Mouse (Mus musculus) hindbrain, embryonic 13.5 days (tissue): ENCODE measurements around the gene Gm614. TPM values are rescaled to one million over a fixed set of nuclear protein-coding genes. Genes with fewer than 3 reads are reported as not detected.

ENCODE experiments used
- ATAC-seq: fragments of 200-750 bp; cut with Nextera tagmentation; 2 replicates; pipeline ENCODE4 v1.8.0; 2017; ENCODE audit warnings: moderate TSS enrichment; ENCODE audit not compliant: low FRiP score
- H3K27ac ChIP-seq: fragments of 300-500 bp; sonication (generic); 2 replicates; pipeline ENCODE4 v1.5.1; 2015; ENCODE audit warnings: inconsistent platforms, mild to moderate bottlenecking, moderate library complexity
- H3K27me3 ChIP-seq: fragments of 300-500 bp; sonication (generic); 2 replicates; pipeline ENCODE4 v1.6.1; 2015; ENCODE audit warnings: mild to moderate bottlenecking, inconsistent platforms
- H3K36me3 ChIP-seq: fragments of 300-500 bp; sonication (generic); 2 replicates; pipeline ENCODE4 v1.6.1; 2015; ENCODE audit warnings: mild to moderate bottlenecking, inconsistent platforms
- H3K4me1 ChIP-seq: fragments of 300-500 bp; sonication (generic); replicated peaks from 2 replicates; pipeline ENCODE4 v1.6.1; 2015; ENCODE audit warnings: inconsistent platforms
- H3K4me2 ChIP-seq: fragments of 300-500 bp; sonication (generic); 2 replicates; pipeline ENCODE4 v1.6.1; 2015; ENCODE audit warnings: inconsistent platforms, mild to moderate bottlenecking, moderate library complexity
- H3K4me3 ChIP-seq: fragments of 300-500 bp; sonication (generic); 2 replicates; pipeline ENCODE4 v1.5.1; 2015; ENCODE audit warnings: mild to moderate bottlenecking, inconsistent platforms
- H3K9ac ChIP-seq: fragments of 300-500 bp; sonication (generic); 2 replicates; pipeline ENCODE4 v1.6.1; 2015; ENCODE audit warnings: mild to moderate bottlenecking, inconsistent platforms
- H3K9me3 ChIP-seq: fragments of 300-500 bp; sonication (generic); 2 replicates; pipeline ENCODE4 v1.6.1; 2016; ENCODE audit warnings: inconsistent platforms
- WGBS: fragments of 180-500 bp; shearing (Covaris S2); methylation state at CpG from one replicate; pipeline ENCODE4 v1.1.7; 2015; 5-methylcytosine and 5-hydroxymethylcytosine counted together
- polyA plus RNA-seq: library from polyadenylated mRNA; unstranded; fragments of >200 nt; fragmentation: Nextera tagmentation; extraction: Ambion mirVana; gene quantifications from 2 replicates; pipeline ENCODE4 v1.2.1, GENCODE M21; 2015

Gene Gm614
- 0.27 TPM in 1 of 2 replicates, not detected in the other for polyA plus RNA-seq

DNA sequence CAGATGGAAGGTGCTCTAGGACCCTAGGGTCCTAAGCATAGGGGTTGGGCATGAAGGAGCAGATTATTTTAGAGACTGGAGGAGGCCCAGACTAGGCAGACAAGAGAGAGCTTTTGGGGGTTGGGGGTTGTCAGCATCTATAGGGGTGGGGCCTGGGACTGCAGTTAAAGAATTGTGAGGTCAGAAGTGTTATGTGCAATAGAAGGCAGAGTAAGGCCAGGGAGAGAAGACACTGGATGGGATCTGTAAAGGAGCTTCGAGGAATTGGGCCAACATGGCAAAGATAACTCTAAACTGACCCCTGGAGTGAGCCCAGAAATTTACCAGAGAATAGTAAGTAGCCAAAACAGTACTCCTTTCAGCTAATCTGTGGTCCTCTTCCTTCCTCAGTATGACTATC lies at the start of gene Gm614:
Gene Gm614 (minus strand): TSS at position 101 of the 400 bp plus-strand sequence.
- H3K27me3 ChIP-seq: peaks cover 8% of the 10 kb centered on the region; the same call in 1 of the 2 replicates
- WGBS: 100% methylated on average over 1 of the region's 1 CpGs
- H3K4me3 ChIP-seq: no peak within 1 kb of the TSS
- no peak for ATAC-seq
- no peaks in the 10 kb centered on the region for H3K36me3 ChIP-seq
- H3K9me3 ChIP-seq: no peaks in the 10 kb centered on the region
- H3K27ac ChIP-seq: no peak within 1 kb of the TSS
- peaks cover 12% of the 10 kb centered on the region for H3K4me1 ChIP-seq
- no peak within 1 kb of the TSS for H3K9ac ChIP-seq
- H3K4me2 ChIP-seq: no peak within 1 kb of the TSS

DNA sequence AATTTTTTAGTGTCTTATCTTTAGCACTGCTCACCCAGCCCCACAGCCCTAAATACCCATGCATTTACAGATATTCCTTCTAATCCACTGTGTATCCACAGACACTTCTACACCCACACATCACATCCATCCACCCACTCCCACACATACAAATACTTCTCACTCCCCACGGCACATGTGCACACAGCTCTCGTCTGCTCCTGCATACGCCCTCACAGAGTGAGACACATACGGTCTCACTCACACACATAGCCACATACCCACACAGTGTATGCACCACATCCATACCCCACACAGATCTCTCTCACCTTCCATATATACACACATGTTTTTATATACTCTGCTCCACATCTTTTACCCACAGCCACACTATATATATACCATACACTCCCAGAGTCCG lies 45.5 kb upstream of the Gm614 start:
- Histone ChIP-seq H3K27ac (no peak overlapping the region), H3K36me3 (peaks cover 43% of the 10 kb centered on the region), H3K4me2 (no peak overlapping the region), H3K27me3 (no peaks in the 10 kb centered on the region), H3K4me1 (peaks cover 12% of the 10 kb centered on the region), H3K9me3 (no peaks in the 10 kb centered on the region), H3K9ac (no peak overlapping the region), H3K4me3 (no peak overlapping the region)
- ATAC-seq: no peak
- WGBS: 90% methylated on average over 5 of the region's 5 CpGs

DNA sequence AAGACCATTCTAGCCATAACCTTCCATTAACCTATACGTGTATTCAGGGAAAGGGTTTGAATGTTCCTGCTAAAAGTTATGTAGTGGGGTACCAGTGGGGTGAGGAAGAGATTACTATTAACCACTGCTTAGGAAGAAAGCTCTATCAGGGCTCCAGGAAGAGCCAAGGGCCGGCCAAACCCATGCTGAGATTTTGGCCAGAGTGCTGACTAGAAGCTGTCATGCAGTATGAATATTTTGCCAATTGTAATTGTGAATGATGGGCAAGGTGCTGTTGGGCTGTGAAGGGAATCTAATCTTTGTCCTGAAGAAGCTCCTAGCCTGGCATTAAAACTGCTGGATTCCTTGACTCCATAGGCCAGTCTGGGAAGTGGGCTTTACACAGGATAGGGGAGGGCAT lies 40.9 kb upstream of the Gm614 start:
- H3K9ac ChIP-seq: no peak overlapping the region
- WGBS: 37% methylated on average over 2 of the region's 2 CpGs
- no peak for ATAC-seq
- peaks cover 2% of the 10 kb centered on the region; the same call in 1 of the 2 replicates for H3K27me3 ChIP-seq
- peaks cover 20% of the 10 kb centered on the region for H3K36me3 ChIP-seq
- H3K27ac ChIP-seq: no peak overlapping the region
- H3K4me3 ChIP-seq: no peak overlapping the region
- H3K4me1 ChIP-seq: peaks cover 39% of the 10 kb centered on the region
- H3K4me2 ChIP-seq: no peak overlapping the region
- H3K9me3 ChIP-seq: no peaks in the 10 kb centered on the region

DNA sequence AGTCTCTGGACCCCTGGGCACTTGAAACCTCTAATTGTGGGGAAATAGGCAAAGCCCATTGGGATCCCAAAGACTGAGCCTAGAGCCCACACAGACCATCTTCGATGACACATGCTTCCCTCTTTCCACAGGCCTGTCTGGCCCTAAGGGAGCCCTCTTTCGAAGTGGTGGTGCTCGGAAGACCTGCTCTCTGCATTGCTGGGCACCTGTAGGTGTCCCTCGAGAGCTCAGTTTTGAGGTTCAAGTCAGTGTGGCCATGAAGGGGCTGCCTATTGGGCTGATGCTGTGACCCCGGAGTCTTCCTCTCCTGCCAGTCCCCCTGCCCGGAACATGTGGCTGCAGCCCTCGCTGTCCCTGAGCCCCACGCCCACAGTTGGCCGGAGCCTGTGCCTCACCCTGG lies 37.9 kb upstream of the Gm614 start:
- Histone ChIP-seq H3K27ac (peak overlapping the region; percentile 89; the same call in 1 of the 2 replicates), H3K27me3 (peaks cover 4% of the 10 kb centered on the region; the same call in 1 of the 2 replicates), H3K9me3 (no peaks in the 10 kb centered on the region), H3K4me3 (peak overlapping the region; percentile 56), H3K4me2 (peak overlapping the region; percentile 64), H3K36me3 (peaks cover 13% of the 10 kb centered on the region), H3K9ac (peak overlapping the region; percentile 82), H3K4me1 (peaks cover 39% of the 10 kb centered on the region)
- no peak for ATAC-seq
- WGBS: 59% methylated on average over 9 of the region's 9 CpGs

DNA sequence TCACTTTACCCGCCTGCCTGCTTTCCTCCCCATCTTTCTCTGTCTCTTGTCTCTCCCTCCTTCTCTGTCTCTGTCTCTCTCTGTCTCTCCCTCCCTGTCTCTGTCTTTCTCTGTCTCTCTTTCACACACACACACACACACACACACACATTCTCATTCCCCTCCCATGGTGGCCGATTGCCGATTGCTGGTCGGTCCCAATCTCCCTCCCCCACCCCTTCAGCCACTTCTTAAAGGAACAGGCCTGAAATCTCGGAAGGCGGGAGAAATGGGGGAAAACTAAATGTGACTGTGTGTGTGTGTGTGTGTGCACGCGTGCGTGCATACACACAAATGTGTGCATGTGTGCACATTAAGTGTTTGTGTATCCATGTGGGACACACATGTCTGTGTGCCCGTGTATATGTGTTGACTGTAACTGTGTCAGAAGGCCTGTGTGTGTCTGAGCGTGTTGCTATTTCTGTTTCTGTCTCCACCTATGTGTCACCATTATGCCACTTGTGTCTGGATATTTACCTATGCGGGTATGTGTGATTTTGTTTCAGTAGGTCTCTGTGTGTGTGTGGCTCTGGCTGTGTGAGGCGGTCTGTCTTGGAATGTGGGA lies 36.7 kb upstream of the Gm614 start:
- H3K27me3 ChIP-seq: peaks cover 6% of the 10 kb centered on the region; the same call in 1 of the 2 replicates
- H3K9me3 ChIP-seq: no peaks in the 10 kb centered on the region
- peaks cover 19% of the 10 kb centered on the region for H3K36me3 ChIP-seq
- H3K27ac ChIP-seq: peak overlapping the region; percentile 89
- peak overlapping the region; percentile 82 for H3K9ac ChIP-seq
- peak overlapping the region; percentile 56 for H3K4me3 ChIP-seq
- H3K4me2 ChIP-seq: peak overlapping the region; percentile 64
- WGBS: 21% methylated on average over 13 of the region's 13 CpGs
- peaks cover 39% of the 10 kb centered on the region for H3K4me1 ChIP-seq
- ATAC-seq: peak; percentile 57

DNA sequence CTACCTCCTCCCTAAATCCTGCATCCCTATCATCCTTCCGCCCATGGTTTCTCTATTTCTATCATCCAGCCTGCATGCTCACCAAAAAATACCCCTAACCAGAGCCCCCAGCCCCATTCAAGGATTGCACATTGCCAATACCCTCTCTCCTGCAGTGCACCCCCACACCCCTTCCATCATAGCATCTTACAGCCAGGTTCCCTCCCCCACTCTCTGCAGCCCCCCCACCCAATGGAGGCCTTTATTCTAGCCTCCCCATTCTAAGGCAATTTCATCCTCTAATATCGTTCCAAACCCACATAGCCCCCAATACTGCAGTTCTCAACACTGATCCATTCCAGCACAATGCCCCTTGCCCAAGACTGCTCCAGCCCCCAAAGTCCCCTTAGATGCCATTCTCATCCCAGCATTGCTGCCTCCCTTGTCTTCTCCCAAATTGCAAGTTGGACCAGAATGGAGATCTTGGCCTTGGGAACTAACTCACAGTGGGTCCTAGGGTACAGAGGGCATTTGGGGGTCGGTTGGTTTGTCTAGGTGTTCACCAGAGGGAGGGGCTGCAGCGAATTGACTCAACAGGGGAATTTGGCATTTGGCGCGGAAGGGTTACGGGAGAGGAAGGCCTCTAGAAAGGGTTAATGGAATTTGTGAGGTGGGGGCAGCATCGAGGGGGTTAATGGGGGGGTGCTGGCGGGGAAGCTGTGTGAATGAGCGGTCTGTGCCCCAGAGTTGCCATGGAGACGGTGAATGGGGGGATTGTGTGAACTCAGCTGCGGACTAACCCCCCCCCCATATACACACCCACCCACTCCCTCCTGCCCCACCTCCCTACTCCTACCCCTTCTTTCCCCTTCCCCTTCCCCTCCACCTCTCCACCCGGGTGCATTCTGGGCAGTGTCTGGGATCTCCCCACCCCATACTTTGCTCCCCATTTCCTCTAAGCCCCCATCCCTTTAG lies 36.0 kb upstream of the Gm614 start:
- Histone ChIP-seq H3K4me2 (peak overlapping the region; percentile 64), H3K4me3 (peak overlapping the region; percentile 56), H3K9me3 (no peaks in the 10 kb centered on the region), H3K27ac (peak overlapping the region; percentile 89), H3K4me1 (peaks cover 37% of the 10 kb centered on the region), H3K36me3 (peaks cover 19% of the 10 kb centered on the region), H3K9ac (peak overlapping the region; percentile 82), H3K27me3 (peaks cover 6% of the 10 kb centered on the region; the same call in 1 of the 2 replicates)
- peak; percentile 61 for ATAC-seq
- WGBS: 12% methylated on average over 9 of the region's 13 CpGs

DNA sequence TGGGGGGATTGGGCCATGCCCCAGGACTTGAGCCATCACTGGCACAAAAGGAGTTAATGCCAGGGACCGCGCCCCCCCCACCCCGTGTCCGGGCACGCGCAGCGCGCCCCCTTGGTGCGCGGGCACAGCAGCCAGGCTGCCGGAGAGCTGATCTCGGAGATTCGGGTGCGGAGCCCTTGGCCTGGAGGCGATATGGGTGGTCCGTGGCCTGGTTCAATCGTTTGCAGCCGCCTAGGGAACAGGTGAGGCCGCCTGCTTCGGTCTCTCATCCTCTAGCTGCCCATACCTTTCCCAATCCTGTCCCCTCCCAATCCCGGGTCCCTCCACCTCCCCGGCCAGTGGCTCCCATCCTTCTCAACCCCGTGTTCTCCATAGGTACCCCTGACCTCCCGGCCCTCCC lies 35.3 kb upstream of the Gm614 start, which contains the start of gene Nlgn3:
Gene Nlgn3 (plus strand): TSS at position 114 of the 400 bp plus-strand sequence.
- H3K9me3 ChIP-seq: no peaks in the 10 kb centered on the region
- H3K9ac ChIP-seq: peak within 1 kb of the TSS; percentile 82
- peak; percentile 38 for ATAC-seq
- H3K4me3 ChIP-seq: peak within 1 kb of the TSS; percentile 56
- peak within 1 kb of the TSS; percentile 64 for H3K4me2 ChIP-seq
- 25% methylated on average over 8 of the region's 24 CpGs for WGBS
- peaks cover 6% of the 10 kb centered on the region; the same call in 1 of the 2 replicates for H3K27me3 ChIP-seq
- peaks cover 20% of the 10 kb centered on the region for H3K36me3 ChIP-seq
- H3K4me1 ChIP-seq: peaks cover 31% of the 10 kb centered on the region
- peak within 1 kb of the TSS; percentile 89 for H3K27ac ChIP-seq

DNA sequence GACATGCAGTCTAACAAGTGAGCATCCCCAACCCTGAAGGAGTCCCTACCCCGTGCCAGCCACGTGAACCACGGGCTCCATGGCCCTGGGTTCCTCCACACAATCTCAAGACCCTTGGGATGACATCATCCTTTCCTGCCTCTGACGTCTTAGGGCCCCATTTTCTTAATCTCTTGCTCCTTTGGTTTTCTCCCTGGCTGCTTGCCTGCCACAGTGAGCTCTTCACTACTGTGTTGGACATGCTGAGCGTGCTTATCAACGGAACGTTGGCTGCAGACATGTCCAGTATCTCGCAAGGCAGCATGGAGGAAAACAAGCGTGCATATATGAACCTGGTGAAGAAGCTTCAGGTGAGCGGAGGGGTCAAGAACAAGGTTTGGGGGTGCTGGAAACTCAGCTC lies 26.3 kb upstream of the Gm614 start:
- Histone ChIP-seq H3K9me3 (no peaks in the 10 kb centered on the region), H3K36me3 (peaks cover 71% of the 10 kb centered on the region), H3K27ac (no peak overlapping the region), H3K27me3 (no peaks in the 10 kb centered on the region), H3K4me1 (no peaks in the 10 kb centered on the region), H3K9ac (no peak overlapping the region), H3K4me2 (no peak overlapping the region), H3K4me3 (no peak overlapping the region)
- WGBS: 93% methylated on average over 10 of the region's 10 CpGs
- no peak for ATAC-seq

DNA sequence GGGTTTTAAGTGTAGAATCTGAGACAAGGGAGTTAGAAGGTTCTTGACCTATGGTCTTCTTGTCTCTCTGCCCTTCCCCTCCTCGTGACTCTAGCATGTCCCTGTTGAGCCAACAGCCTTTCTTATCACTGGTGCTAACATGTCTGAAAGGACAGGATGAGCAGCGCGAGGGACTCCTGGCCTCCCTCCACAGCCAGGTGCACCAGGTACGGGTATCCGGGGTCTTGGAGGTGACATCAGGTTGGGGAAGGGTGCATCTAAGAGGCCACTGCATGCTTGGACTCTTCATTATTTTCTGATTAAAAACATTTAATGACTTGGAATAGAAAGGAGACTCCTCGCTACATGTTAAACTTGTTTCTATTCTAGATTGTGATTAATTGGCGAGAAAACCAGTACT lies 25.2 kb upstream of the Gm614 start:
- H3K9ac ChIP-seq: no peak overlapping the region
- ATAC-seq: no peak
- no peak overlapping the region for H3K27ac ChIP-seq
- H3K4me3 ChIP-seq: no peak overlapping the region
- H3K4me2 ChIP-seq: no peak overlapping the region
- no peaks in the 10 kb centered on the region for H3K27me3 ChIP-seq
- no peaks in the 10 kb centered on the region for H3K9me3 ChIP-seq
- H3K36me3 ChIP-seq: peaks cover 78% of the 10 kb centered on the region
- WGBS: 91% methylated on average over 7 of the region's 7 CpGs
- H3K4me1 ChIP-seq: no peaks in the 10 kb centered on the region

DNA sequence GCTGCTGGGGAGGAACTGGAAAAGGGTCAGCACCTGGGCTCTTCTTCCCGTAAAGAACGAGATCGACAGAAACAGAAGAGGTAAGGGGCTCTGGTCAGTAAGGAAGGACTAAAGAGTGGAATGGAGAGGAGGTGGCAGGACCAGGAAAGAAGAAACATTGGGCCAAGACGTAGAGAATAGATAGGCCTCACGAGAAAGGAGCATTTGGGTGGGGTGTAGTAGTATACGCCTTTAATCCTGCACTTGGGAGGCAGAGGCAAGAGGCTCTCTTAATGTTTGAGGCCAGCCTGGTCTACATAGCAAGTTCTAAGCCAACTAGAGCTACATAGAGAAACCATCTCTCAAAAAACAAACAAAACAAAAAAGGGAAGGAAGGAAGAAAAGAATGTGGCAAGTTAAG lies 24.6 kb upstream of the Gm614 start:
- peaks cover 78% of the 10 kb centered on the region for H3K36me3 ChIP-seq
- H3K4me3 ChIP-seq: no peak overlapping the region

DNA sequence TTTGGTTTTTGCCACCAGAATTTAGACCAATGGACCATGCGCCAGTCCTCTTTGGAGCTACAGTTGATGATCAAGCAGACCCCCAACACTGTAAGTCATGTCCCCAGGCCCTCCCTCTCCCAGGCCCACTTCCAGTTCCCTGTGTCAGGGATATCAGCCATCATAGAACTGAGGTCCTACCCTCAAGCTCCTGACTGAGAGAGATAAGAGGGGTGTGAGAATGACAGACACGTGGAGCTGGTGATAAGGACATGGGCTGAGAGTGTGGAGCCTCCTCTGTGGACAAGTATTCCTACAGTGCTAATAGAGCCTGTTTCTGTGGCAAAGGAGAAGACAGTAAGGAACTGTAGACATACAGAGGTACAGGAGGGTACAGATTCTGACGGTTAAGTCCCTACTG lies 23.8 kb upstream of the Gm614 start:
- Histone ChIP-seq H3K9ac (no peak overlapping the region), H3K27ac (no peak overlapping the region), H3K4me2 (no peak overlapping the region), H3K4me1 (no peaks in the 10 kb centered on the region), H3K36me3 (peaks cover 78% of the 10 kb centered on the region), H3K4me3 (no peak overlapping the region), H3K27me3 (no peaks in the 10 kb centered on the region), H3K9me3 (no peaks in the 10 kb centered on the region)
- WGBS: 92% methylated on average over 3 of the region's 3 CpGs
- no peak for ATAC-seq

More for the DNA sequence above, 24.6 kb upstream of the Gm614 start:
- Histone ChIP-seq H3K9me3 (no peaks in the 10 kb centered on the region), H3K4me1 (no peaks in the 10 kb centered on the region), H3K9ac (no peak overlapping the region), H3K27me3 (no peaks in the 10 kb centered on the region), H3K27ac (no peak overlapping the region), H3K4me2 (no peak overlapping the region)
- WGBS: 93% methylated on average over 6 of the region's 6 CpGs
- no peak for ATAC-seq

DNA sequence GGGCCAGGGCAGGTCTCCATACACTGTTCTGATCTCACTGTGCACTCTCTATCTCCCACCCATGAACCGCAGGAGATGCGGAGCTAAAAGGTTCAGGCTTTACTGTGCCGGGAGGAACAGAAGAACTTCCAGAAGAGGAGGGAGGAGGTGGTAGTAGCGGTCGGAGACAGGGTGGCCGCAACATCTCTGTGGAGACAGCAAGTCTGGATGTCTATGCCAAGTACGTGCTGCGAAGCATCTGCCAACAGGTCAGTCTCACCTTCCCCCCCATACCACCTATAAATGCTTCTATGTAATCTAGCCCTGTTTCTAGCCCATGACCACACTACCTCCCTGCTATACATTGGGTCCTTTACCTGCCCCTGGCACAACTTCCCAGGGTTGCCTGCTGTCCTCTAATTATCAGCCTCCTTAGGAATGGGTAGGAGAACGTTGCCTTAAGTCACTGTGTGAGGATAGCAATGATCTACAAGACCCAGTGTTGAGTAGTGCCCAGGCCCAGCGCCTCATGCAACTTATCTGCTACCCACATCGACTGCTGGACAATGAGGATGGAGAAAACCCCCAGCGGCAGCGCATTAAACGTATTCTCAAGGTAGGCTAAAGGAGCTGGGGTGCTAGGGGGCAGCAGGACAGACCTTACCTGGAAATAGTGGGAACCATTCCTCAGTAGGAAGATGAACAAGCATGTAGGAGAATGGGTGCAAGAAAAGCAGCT lies 22.3 kb upstream of the Gm614 start:
- Histone ChIP-seq H3K4me1 (no peaks in the 10 kb centered on the region), H3K27me3 (no peaks in the 10 kb centered on the region), H3K4me2 (no peak overlapping the region), H3K36me3 (peaks cover 85% of the 10 kb centered on the region), H3K4me3 (no peak overlapping the region), H3K9ac (no peak overlapping the region), H3K9me3 (no peaks in the 10 kb centered on the region), H3K27ac (no peak overlapping the region)
- 93% methylated on average over 14 of the region's 14 CpGs for WGBS
- no peak for ATAC-seq
